Mouse (Mus musculus): ENCODE measurements around the gene Slc17a6.
"Not testable (repeated sequence)": the region's sequence is repeated elsewhere in the genome, so short reads cannot be mapped to it uniquely, and the experiment has no call there.

Gene Slc17a6

GRCm38 (mm10) chr7:51693539-51694217, 71.9 kb downstream of the Slc17a6 start:
- no peak for DNase-seq (ENCODE audit: low read depth, low spot score)

- DNase-seq (ENCODE audit: low read depth, low spot score), result no peak
Measured at GRCm38 (mm10) chr7:51694452-51694851, 72.6 kb downstream of the Slc17a6 start.

- DNase-seq (ENCODE audit: low read depth, low spot score), result no peak
Measured at GRCm38 (mm10) chr7:51709508-51709907, 87.7 kb downstream of the Slc17a6 start.

GRCm38 (mm10) chr7:51710346-51710745, 88.5 kb downstream of the Slc17a6 start:
- DNase-seq (ENCODE audit: low read depth, low spot score), result not testable (repeated sequence)

- DNase-seq (ENCODE audit: low read depth, low spot score), result no peak
Measured at GRCm38 (mm10) chr7:51715771-51716170, 94.0 kb downstream of the Slc17a6 start.
